Mouse (Mus musculus) C2C12 (cell line): ENCODE results near the gene Klhdc10. TPM values are rescaled to one million over a fixed set of nuclear protein-coding genes. Genes with fewer than 3 reads are reported as not detected.
"Not testable (repeated sequence)": the region's sequence is repeated elsewhere in the genome, so short reads cannot be mapped to it uniquely, and the experiment has no call there.

Source experiments
- H3K27me3 ChIP-seq: one replicate; pipeline ENCODE4 v1.6.1; 2011; ENCODE audit not compliant: control insufficient read depth, insufficient read depth, insufficient read length
- H3K36me3 ChIP-seq: one replicate; pipeline ENCODE4 v1.6.1; 2011; ENCODE audit not compliant: control insufficient read depth, insufficient read depth
- H3K4me3 ChIP-seq: one replicate; pipeline ENCODE4 v1.5.1; 2011; ENCODE audit warnings: mild to moderate bottlenecking, control low read depth; ENCODE audit not compliant: poor library complexity, insufficient read depth, severe bottlenecking
- H3K79me2 ChIP-seq: one replicate; pipeline ENCODE4 v1.6.1; 2011; ENCODE audit not compliant: control insufficient read depth, insufficient read depth
- H3K79me3 ChIP-seq: one replicate; pipeline ENCODE4 v1.6.1; 2011; ENCODE audit warnings: low read depth, control low read depth
- H3ac ChIP-seq: one replicate; pipeline ENCODE3; 2011; ENCODE audit warnings: low read depth; ENCODE audit not compliant: control insufficient read depth, insufficient read length
- CEBPB ChIP-seq: IDR thresholded peaks from one replicate; pipeline ENCODE4 v1.6.1; 2011; ENCODE audit warnings: low read depth, mild to moderate bottlenecking, control low read depth, moderate library complexity
- CTCF ChIP-seq: IDR thresholded peaks from one replicate; pipeline ENCODE4 v1.5.1; 2011; ENCODE audit not compliant: control insufficient read depth, insufficient read depth, insufficient read length
- FOSL1 ChIP-seq: IDR thresholded peaks from one replicate; pipeline ENCODE4 v1.8.0; 2011; ENCODE audit warnings: mild to moderate bottlenecking, low read length; ENCODE audit not compliant: poor library complexity, insufficient read depth, severe bottlenecking
- MAX ChIP-seq: IDR thresholded peaks from one replicate; pipeline ENCODE4 v1.6.1; 2011; ENCODE audit warnings: mild to moderate bottlenecking, control low read depth
- MYOD1 ChIP-seq: IDR thresholded peaks from one replicate; pipeline ENCODE4 v1.6.1; 2011; ENCODE audit warnings: low read depth; ENCODE audit not compliant: control insufficient read depth, insufficient read length
- MYOG ChIP-seq: IDR thresholded peaks from one replicate; pipeline ENCODE4 v1.6.1; 2011; ENCODE audit not compliant: control insufficient read depth, insufficient read length; ENCODE audit errors: extremely low read depth
- USF1 ChIP-seq: IDR thresholded peaks from one replicate; pipeline ENCODE4 v1.6.1; 2011; ENCODE audit warnings: low read depth, mild to moderate bottlenecking, control low read depth, moderate library complexity
- polyA plus RNA-seq: library from polyadenylated mRNA; unstranded; fragments of >200 nt; fragmentation: generic; extraction: Trizol; gene quantifications from one replicate; pipeline ENCODE4 v1.2.1, GENCODE M21; 2012; ENCODE audit warnings: missing spikeins

Gene Klhdc10
- polyA plus RNA-seq, 1 experiment = 33.9 TPM

DNA sequence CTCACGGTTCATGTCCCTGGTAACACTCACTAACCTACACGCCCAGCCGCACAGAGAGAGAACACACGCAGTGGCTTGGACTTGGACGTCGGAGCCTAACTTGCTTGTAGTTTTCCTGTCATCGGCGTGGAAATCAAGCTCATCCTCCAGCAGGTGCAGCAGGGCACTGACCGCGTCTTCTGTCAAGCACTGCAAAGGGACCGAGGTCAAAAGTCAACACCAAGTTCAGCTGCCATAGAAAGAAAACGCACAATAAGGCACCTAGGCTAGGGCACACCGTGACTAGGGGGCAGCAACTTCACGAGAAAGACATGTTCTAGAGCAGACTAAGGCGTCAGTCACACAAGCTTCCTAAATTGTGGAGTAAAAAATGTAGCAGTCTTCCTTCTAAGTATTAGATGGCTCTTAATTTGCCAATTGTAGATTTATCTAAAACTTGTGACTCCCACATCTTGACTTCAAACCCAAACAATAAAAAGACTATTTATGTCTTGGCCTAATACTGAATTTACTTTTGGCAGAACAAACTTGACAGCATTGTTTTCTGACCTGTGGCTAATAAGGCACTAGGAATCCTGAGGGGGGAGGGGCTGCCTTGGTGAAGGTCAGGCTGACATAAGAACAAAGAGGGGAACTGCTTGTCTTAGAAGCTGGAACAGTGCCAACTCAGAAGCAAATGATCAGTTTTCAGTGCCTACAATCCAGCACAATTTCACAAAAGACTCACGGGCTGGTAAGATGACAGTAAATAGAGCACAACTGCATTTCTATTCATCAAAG lies 26.7 kb upstream of the Klhdc10 start:
- TF ChIP-seq FOSL1 = no peak
- TF ChIP-seq MYOG = no peak
- no peak for TF ChIP-seq CTCF
- no peak for TF ChIP-seq CEBPB
- TF ChIP-seq USF1 = no peak
- no peak for TF ChIP-seq MYOD1
- no peak for TF ChIP-seq MAX
- H3K36me3 ChIP-seq = peaks cover 67% of the 10 kb centered on the region
- H3K27me3 ChIP-seq = no peaks in the 10 kb centered on the region
- no peaks in the 10 kb centered on the region for H3K79me3 ChIP-seq
- H3ac ChIP-seq = no peak overlapping the region
- no peak overlapping the region for H3K4me3 ChIP-seq
- H3K79me2 ChIP-seq = no peaks in the 10 kb centered on the region

DNA sequence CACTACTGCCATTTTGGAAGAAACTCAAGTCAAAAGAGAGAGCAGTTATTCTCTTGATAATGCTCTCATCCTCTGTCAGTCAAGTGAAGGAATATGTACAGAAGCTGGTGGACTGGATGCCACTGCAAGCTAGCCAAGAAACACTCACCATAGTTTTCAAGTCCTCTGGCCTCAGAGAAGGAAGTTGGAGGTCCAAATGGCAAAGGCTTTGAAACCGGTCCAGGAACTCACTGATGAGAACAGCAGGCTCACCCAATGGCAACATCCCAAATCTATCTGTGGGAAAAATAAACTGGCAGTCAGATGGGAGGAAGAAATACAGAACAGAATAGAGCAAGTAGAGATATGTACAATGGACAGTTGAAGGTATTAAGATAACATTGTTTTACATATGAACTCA lies 25.9 kb upstream of the Klhdc10 start:
- Histone ChIP-seq H3ac (no peak overlapping the region), H3K36me3 (peaks cover 62% of the 10 kb centered on the region), H3K79me2 (no peaks in the 10 kb centered on the region), H3K27me3 (no peaks in the 10 kb centered on the region), H3K4me3 (no peak overlapping the region), H3K79me3 (no peaks in the 10 kb centered on the region)
- TF ChIP-seq MYOG (no peak), CEBPB (no peak), USF1 (no peak), FOSL1 (no peak), CTCF (no peak), MYOD1 (no peak)

DNA sequence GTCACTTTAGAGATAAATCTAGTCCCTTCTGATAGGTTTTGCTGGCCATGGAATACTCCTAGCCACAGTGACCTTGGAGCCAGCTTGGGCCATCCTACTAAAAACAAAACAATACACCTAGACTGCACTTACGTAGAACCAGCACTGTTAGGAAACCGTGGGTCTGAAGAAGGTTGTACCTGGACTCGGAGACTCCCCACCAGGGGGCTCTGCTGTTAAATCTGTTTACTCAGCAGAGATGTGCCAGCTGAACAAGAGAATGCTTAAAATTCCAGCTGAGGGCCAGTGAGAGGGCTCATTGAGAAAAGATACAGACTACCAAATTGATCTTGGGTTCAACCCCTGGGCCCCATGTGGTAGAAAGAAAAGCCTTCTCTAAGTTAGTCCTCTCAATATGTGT lies 20.6 kb upstream of the Klhdc10 start:
- Histone ChIP-seq H3K79me2 (no peaks in the 10 kb centered on the region), H3K27me3 (no peaks in the 10 kb centered on the region), H3ac (no peak overlapping the region), H3K79me3 (no peaks in the 10 kb centered on the region), H3K4me3 (no peak overlapping the region), H3K36me3 (peaks cover 60% of the 10 kb centered on the region)
- TF ChIP-seq MAX (no peak), MYOG (no peak), CEBPB (no peak), CTCF (no peak), FOSL1 (no peak), USF1 (no peak), MYOD1 (no peak)

DNA sequence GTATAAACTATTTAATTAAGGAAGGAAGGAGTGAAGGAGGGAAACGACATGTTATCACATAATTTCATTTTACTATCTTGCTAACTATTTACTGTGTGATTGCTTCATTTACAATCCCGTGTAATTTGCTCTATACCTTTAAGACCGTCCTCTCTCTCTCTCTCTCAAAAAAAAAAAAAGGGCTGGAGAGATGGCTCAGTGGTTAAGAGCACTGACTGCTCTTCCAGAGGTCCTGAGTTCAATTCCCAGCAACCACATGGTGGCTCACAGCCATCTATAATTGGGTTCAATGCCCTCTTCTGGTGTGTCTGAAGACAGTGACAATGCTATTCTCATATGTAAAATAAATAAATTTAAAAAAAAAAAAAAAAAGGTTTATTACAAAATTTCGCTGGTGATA lies 11.4 kb upstream of the Klhdc10 start:
- Histone ChIP-seq H3K4me3 (peak overlapping the region; percentile 75), H3ac (peak overlapping the region; percentile 99), H3K79me2 (peaks cover 29% of the 10 kb centered on the region), H3K36me3 (peaks cover 14% of the 10 kb centered on the region), H3K79me3 (peaks cover 16% of the 10 kb centered on the region)
- H3K27me3 ChIP-seq = not testable (repeated sequence)

DNA sequence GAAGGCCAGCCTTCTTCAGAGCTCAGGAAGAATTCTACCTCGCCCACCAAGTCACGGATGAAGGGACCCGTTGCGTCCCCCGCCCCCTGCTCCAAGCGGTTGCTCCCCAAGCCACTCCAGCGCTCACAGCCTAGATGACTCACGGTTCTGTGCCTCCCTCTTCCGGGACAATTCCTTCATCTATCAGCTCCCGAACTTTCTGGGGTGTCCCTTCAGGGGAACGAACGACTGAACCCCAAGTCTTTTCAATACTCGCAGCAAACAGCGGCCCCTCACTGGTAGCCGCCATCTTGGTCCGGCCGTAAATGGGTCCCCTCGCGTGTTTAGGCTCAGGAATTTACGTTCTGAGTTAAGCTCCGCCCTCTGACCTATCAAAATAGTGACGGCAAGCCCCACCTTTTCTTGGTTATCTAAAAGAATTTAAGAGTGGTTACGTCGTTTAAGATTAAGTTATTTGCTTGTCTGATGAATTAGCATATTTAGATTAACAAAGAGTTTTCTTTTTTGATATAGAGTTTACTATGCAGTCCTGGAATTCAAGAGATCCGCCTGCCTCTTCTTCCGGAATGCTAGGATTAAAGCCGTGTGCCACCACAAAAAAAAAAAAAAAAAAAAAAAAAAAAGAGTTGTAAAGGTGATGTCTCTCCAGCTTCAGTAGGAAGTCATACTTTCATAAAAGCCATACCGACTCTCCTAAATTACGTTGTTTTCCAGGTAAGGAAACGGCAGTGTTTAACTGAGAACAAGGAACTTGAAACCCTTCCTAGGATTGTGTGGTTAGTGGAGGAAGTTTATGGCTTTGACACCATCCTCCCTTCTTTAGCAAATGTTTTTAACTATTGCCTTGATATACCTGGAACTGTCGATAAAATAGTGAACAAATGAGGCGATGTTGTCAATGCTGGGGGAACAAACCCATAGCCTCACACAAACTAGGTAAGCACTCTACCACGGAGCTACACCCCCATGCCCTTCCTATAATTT lies 10.7 kb upstream of the Klhdc10 start, which contains the start of gene Zc3hc1:
Gene Zc3hc1 (minus strand): TSS at position 315 of the 984 bp plus-strand sequence.
- Histone ChIP-seq H3K27me3 (no peaks in the 10 kb centered on the region), H3K79me2 (peaks cover 29% of the 10 kb centered on the region), H3K36me3 (peaks cover 9% of the 10 kb centered on the region), H3K4me3 (peak within 1 kb of the TSS; percentile 75), H3K79me3 (peaks cover 16% of the 10 kb centered on the region), H3ac (peak within 1 kb of the TSS; percentile 99)
- TF ChIP-seq MYOD1 (no peak), CTCF (no peak), CEBPB (no peak), FOSL1 (no peak), MAX (no peak), MYOG (no peak), USF1 (no peak)
